Mouse (Mus musculus) urinary bladder, adult 2 months (tissue): Measurements from ENCODE around the gene Rnf141. TPM values are rescaled to one million over a fixed set of nuclear protein-coding genes. Genes with fewer than 3 reads are reported as not detected.

Experiments
- DNase-seq: peaks from one replicate; pipeline ENCODE4 v3.0.0; 2022; ENCODE audit warnings: low spot score
- polyA plus RNA-seq: library from polyadenylated mRNA; depleted of rRNA; stranded (reverse); fragments of >200 nt; gene quantifications from 2 replicates; pipeline ENCODE4 v1.2.3, GENCODE M21; 2012; rRNA removed

Rnf141 gene
- polyA plus RNA-seq, 1 experiment, result 32.1 TPM

- DNase-seq, result peak; percentile 55
These were observed 75.7 kb downstream of the Rnf141 start for GRCm38 (mm10) chr7:110768451-110769064.

DNA sequence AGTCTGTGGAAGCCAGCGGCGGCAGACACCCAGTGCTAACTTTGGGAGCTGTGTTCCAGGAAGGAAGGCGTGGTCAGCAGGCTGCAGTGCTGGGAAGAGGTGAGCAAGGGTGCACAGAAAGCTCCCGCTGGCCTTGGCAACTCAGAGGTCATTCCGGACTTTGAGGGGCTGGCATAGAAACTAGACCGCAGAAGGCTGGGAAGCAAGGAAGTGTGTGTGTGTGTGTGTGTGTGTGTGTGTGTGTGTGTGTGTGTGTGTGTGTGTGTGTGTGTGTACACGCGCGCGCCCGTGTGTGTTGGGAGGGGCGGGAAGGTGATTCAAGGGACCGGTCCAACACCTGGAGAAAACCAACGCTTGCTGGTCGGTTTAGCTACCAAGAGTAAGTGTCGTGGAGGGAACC lies 76.3 kb downstream of the Rnf141 start, which contains the start of gene Ampd3:
Gene Ampd3, plus strand, starts transcription at position 206 of the 400 bp plus-strand sequence.
- no peak for DNase-seq

GRCm38 (mm10) chr7:110762605-110763180 lies 81.6 kb downstream of the Rnf141 start:
- DNase-seq, result no peak

- DNase-seq, result no peak
These were observed 87.8 kb downstream of the Rnf141 start for GRCm38 (mm10) chr7:110756440-110756839.

- DNase-seq, result no peak
These were observed 90.3 kb downstream of the Rnf141 start for GRCm38 (mm10) chr7:110753926-110754330.

GRCm38 (mm10) chr7:110753310-110753709 lies 90.9 kb downstream of the Rnf141 start:
- DNase-seq, result no peak

DNA sequence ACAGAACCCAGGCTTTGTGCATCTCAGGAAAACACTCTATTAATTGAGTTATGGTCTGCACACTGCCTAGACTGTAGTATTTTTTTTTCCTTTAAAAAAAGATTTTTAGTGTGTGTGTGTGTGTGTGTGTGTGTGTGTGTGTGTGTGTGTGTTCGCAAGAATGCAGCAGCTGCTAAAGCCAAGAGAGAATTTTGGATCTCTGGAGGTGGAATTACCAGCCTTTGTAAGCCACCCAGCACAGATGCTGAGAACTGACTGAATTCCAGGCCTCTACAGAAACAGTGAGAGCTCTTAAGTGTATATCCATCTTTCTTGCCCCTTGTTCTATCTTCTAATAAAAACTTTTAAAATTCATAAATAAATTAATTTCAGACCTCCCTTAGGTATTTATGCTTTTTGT lies 92.6 kb downstream of the Rnf141 start:
- DNase-seq, result no peak

GRCm38 (mm10) chr7:110750834-110751233 lies 93.4 kb downstream of the Rnf141 start:
- DNase-seq, result no peak

Other genes starting within 250 kb of the Rnf141 start
- 30.0 and 33.0 TPM in 2 replicates for gene Sbf2, start 229.5 kb downstream of the Rnf141 start, polyA plus RNA-seq
- 17.4 and 19.3 TPM in 2 replicates for gene Adm, start 216.8 kb downstream of the Rnf141 start, polyA plus RNA-seq
- gene Ampd3, start 76.3 kb downstream of the Rnf141 start, polyA plus RNA-seq, result 19.2 and 19.9 TPM in 2 replicates
- gene Lyve1, start 18.8 kb upstream of the Rnf141 start, polyA plus RNA-seq, result 23.2 and 32.3 TPM in 2 replicates
- gene Mrvi1, start 138.0 kb upstream of the Rnf141 start, polyA plus RNA-seq, result 109 and 197 TPM in 2 replicates
- gene Ctr9, start 184.5 kb upstream of the Rnf141 start, polyA plus RNA-seq, result 31.3 and 33.1 TPM in 2 replicates
- gene Eif4g2, start 238.6 kb upstream of the Rnf141 start, polyA plus RNA-seq, result 383 and 397 TPM in 2 replicates